Mouse (Mus musculus) neural tube, embryonic 13.5 days (tissue): ENCODE results near the gene Rxfp2. TPM values are rescaled to one million over a fixed set of nuclear protein-coding genes. Genes with fewer than 3 reads are reported as not detected.

Experiments
- ATAC-seq: fragments of 200-750 bp; cut with Nextera tagmentation; 2 replicates; pipeline ENCODE4 v1.8.0; 2017; ENCODE audit warnings: low read depth, mild to moderate bottlenecking, moderate TSS enrichment, moderate library complexity
- H3K27ac ChIP-seq: fragments of 300-500 bp; sonication (generic); replicated peaks from 2 replicates; pipeline ENCODE4 v1.5.1; 2015; ENCODE audit warnings: moderate library complexity, mild to moderate bottlenecking, inconsistent platforms
- H3K27me3 ChIP-seq: fragments of 300-500 bp; sonication (generic); 2 replicates; pipeline ENCODE4 v1.6.1; 2015; ENCODE audit warnings: mild to moderate bottlenecking, inconsistent platforms
- H3K36me3 ChIP-seq: fragments of 300-500 bp; sonication (generic); 2 replicates; pipeline ENCODE4 v1.6.1; 2015; ENCODE audit warnings: mild to moderate bottlenecking, inconsistent platforms
- H3K4me1 ChIP-seq: fragments of 300-500 bp; sonication (generic); replicated peaks from 2 replicates; pipeline ENCODE4 v1.6.1; 2015; ENCODE audit warnings: inconsistent platforms
- H3K4me2 ChIP-seq: fragments of 300-500 bp; sonication (generic); 2 replicates; pipeline ENCODE4 v1.6.1; 2015; ENCODE audit warnings: inconsistent platforms, mild to moderate bottlenecking, moderate library complexity
- H3K4me3 ChIP-seq: fragments of 300-500 bp; sonication (generic); 2 replicates; pipeline ENCODE4 v1.5.1; 2015; ENCODE audit warnings: mild to moderate bottlenecking, inconsistent platforms
- H3K9ac ChIP-seq: fragments of 300-500 bp; sonication (generic); 2 replicates; pipeline ENCODE4 v1.6.1; 2015; ENCODE audit warnings: moderate library complexity, mild to moderate bottlenecking, inconsistent platforms
- H3K9me3 ChIP-seq: fragments of 300-500 bp; sonication (generic); 2 replicates; pipeline ENCODE4 v1.6.1; 2016; ENCODE audit warnings: inconsistent platforms
- WGBS: fragments of 180-500 bp; shearing (Covaris S2); methylation state at CpG from one replicate; pipeline ENCODE4 v1.1.7; 2015; 5-methylcytosine and 5-hydroxymethylcytosine counted together
- polyA plus RNA-seq: library from polyadenylated mRNA; unstranded; fragments of >200 nt; fragmentation: Nextera tagmentation; extraction: Ambion mirVana; gene quantifications from 2 replicates; pipeline ENCODE4 v1.2.1, GENCODE M21; 2015

The Rxfp2 gene
- polyA plus RNA-seq, 1 experiment from 2014 or later: 0.64 TPM

DNA sequence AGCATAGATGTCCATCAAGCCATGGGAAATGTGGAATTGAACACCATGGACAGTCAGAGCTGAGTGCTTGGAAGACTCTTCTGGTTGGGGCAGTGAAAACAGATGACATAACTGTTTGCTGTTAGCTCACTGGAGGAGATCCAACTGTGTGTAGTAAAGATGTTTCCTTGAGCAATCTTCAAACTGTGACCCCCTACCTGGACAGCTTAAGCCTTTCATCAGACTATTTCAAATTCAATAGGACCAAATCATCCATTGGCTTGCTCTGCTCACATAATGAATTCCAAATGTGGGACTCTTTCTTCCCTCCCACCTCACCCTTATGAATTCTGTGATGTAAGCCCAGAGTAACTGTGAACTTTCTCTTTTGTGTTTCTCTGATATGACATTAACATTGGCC, 53.3 kb downstream of the Rxfp2 start:
- Histone ChIP-seq H3K9me3 (no peaks in the 10 kb centered on the region), H3K27me3 (no peaks in the 10 kb centered on the region), H3K36me3 (no peaks in the 10 kb centered on the region), H3K27ac (no peak overlapping the region), H3K4me1 (peaks cover 4% of the 10 kb centered on the region; the same call in 1 of the 2 replicates), H3K4me2 (no peak overlapping the region), H3K4me3 (no peak overlapping the region), H3K9ac (no peak overlapping the region)
- no peak for ATAC-seq

DNA sequence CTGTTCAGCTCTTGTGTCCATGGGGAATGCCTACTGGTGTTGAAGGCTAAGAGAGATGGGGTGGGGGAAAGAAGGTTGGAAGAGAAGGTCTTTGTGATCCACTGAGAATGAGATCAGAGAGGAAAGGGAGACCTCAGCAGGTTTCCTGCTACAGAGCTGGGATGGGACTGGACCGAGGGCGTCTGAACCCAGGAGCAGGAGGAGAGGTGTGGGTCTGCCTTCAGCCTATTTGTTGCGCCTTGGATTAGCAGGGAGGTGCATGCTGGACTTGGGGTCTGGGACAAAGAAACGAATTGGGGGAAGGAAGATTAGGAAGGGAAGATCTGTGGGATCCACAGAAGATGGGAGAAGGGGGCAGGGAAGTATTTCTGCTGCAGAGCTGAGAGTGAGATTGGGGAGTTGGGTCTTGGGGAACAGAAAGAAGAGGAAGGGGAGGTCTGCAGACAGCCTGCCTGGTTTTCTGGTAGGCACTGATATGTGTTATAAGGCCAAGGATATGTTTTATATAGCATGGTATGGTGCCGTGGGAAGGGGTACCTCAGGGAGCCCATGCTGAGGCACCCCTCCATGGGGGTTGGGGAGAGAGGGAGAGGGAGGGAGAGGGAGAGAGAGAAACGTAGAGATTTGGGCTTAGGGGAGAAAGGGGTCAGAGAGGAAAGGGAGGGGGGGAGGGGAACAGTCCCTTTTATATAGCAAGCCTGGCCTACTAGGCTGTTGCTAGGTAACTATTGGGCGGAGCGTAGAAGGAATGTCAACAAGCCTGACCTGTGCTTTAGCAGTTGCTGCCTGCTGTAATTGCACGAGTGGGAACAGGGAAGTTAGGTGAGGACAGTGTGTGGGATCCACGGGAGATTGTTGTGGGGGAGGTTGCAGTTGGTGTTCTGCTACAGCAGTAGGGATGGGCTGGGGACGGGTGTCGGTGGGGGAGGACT, 61.7 kb downstream of the Rxfp2 start:
- H3K4me3 ChIP-seq: no peak overlapping the region
- no peaks in the 10 kb centered on the region for H3K27me3 ChIP-seq
- H3K9me3 ChIP-seq: no peaks in the 10 kb centered on the region
- H3K4me2 ChIP-seq: peak overlapping the region; percentile 31
- peak; percentile 79 for ATAC-seq
- H3K4me1 ChIP-seq: peaks cover 14% of the 10 kb centered on the region
- H3K27ac ChIP-seq: no peak overlapping the region
- H3K36me3 ChIP-seq: no peaks in the 10 kb centered on the region
- H3K9ac ChIP-seq: no peak overlapping the region
- 20% methylated on average over 12 of the region's 12 CpGs for WGBS

DNA sequence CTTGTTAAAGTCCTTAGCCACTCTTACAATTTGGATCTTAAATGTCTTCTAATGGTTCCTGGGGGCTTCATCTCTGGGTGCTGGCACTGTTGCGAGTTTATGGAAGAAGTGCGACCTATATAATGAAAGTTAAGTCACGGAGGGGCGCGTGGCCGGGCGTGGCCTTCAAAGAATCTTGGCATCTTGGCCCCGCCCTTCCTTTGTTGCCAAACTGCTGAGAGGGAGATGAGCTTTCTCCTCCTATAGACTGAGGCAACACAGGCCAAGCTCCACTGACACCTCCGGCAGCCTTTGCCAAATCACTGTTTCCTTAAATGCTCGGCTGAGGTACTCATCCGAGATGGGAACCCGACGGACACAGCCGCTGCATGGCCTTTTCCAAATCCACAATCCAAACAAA, 64.2 kb downstream of the Rxfp2 start:
- Histone ChIP-seq H3K4me3 (no peak overlapping the region), H3K27ac (no peak overlapping the region), H3K9ac (no peak overlapping the region), H3K4me1 (peaks cover 14% of the 10 kb centered on the region), H3K4me2 (no peak overlapping the region), H3K27me3 (no peaks in the 10 kb centered on the region), H3K36me3 (no peaks in the 10 kb centered on the region), H3K9me3 (no peaks in the 10 kb centered on the region)
- WGBS: 86% methylated on average over 14 of the region's 14 CpGs
- no peak for ATAC-seq

- Histone ChIP-seq H3K27ac (no peak overlapping the region), H3K4me2 (no peak overlapping the region), H3K4me1 (peaks cover 14% of the 10 kb centered on the region), H3K9me3 (no peaks in the 10 kb centered on the region), H3K27me3 (no peaks in the 10 kb centered on the region), H3K4me3 (no peak overlapping the region), H3K36me3 (no peaks in the 10 kb centered on the region), H3K9ac (no peak overlapping the region)
- ATAC-seq: no peak
- 64% methylated on average over 5 of the region's 5 CpGs for WGBS
Measured at GRCm38 (mm10) chr5:150083190-150083589, 64.7 kb downstream of the Rxfp2 start.

DNA sequence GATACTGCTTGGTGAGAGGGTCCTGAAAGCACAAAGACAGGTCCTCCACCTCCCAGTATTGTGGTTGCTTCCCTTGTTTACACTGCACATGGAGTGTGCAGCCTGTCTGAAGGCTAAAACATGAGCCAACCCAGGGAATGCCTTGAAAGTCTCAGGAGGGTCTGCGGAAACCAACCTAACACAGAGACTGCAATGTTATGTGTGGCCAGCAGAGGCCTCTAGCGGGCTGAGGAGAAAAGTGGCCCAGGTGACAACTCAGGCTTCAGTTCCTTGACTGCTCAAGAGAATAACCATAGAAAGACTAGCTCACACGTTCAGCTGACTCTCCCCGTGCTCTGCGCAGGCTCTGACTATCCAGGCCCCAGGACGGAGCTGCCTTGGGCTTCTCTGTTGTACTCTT, 79.1 kb downstream of the Rxfp2 start:
- H3K27ac ChIP-seq: no peak overlapping the region
- H3K36me3 ChIP-seq: no peaks in the 10 kb centered on the region
- 6% methylated on average over 6 of the region's 6 CpGs for WGBS
- ATAC-seq: peak; percentile 84
- no peak overlapping the region for H3K9ac ChIP-seq
- no peaks in the 10 kb centered on the region for H3K27me3 ChIP-seq
- 0 out of 2 replicates have a peak overlapping the region, but pooled peaks have one; percentile 5 for H3K4me2 ChIP-seq
- no peaks in the 10 kb centered on the region for H3K9me3 ChIP-seq
- H3K4me1 ChIP-seq: no peaks in the 10 kb centered on the region
- no peak overlapping the region for H3K4me3 ChIP-seq

- H3K4me2 ChIP-seq: no peak overlapping the region
- no peaks in the 10 kb centered on the region for H3K27me3 ChIP-seq
- no peak for ATAC-seq
- no peak overlapping the region for H3K4me3 ChIP-seq
- no peak overlapping the region for H3K9ac ChIP-seq
- no peaks in the 10 kb centered on the region for H3K36me3 ChIP-seq
- no peaks in the 10 kb centered on the region for H3K9me3 ChIP-seq
- no peak overlapping the region for H3K27ac ChIP-seq
- no peaks in the 10 kb centered on the region for H3K4me1 ChIP-seq
- 95% methylated on average over 12 of the region's 12 CpGs for WGBS
Measured at GRCm38 (mm10) chr5:150098754-150099153, 80.3 kb downstream of the Rxfp2 start.

- H3K4me2 ChIP-seq: no peak overlapping the region
- H3K27me3 ChIP-seq: no peaks in the 10 kb centered on the region
- H3K4me3 ChIP-seq: no peak overlapping the region
- WGBS: 89% methylated on average over 11 of the region's 11 CpGs
- no peaks in the 10 kb centered on the region for H3K9me3 ChIP-seq
- no peaks in the 10 kb centered on the region for H3K4me1 ChIP-seq
- no peak overlapping the region for H3K27ac ChIP-seq
- no peak overlapping the region for H3K9ac ChIP-seq
- no peaks in the 10 kb centered on the region for H3K36me3 ChIP-seq
- ATAC-seq: no peak
Measured at GRCm38 (mm10) chr5:150101789-150102188, 83.3 kb downstream of the Rxfp2 start.

- no peak for ATAC-seq
- WGBS: 85% methylated on average over 7 of the region's 7 CpGs
- Histone ChIP-seq H3K9ac (no peak overlapping the region), H3K4me2 (no peak overlapping the region), H3K27me3 (no peaks in the 10 kb centered on the region), H3K4me3 (no peak overlapping the region), H3K36me3 (no peaks in the 10 kb centered on the region), H3K27ac (no peak overlapping the region), H3K9me3 (0 out of 2 replicates have a peak, but pooled peaks cover 4% of the 10 kb centered on the region), H3K4me1 (no peaks in the 10 kb centered on the region)
Measured at GRCm38 (mm10) chr5:150106358-150106757, 87.9 kb downstream of the Rxfp2 start.

DNA sequence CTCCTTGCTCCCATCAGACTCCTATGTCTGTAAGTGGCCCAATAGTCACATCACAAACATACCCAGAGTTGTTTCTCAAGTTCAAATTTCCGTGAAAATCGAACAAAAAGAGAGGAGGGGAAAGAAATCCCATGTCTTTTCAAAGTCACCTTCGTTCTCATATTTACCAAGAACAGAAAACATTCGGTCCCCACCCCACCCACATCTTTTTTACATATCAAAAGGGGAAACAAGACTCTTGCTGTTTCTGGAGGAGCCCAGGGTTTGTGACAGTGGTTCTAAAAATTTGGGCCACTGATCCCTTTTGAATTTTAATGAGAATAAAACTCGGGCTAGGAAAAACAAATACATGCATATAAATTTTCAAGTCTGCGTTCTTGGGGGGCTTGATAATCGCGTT, 92.8 kb downstream of the Rxfp2 start:
- Histone ChIP-seq H3K4me1 (peaks cover 17% of the 10 kb centered on the region), H3K9me3 (0 out of 2 replicates have a peak, but pooled peaks cover 4% of the 10 kb centered on the region), H3K27ac (no peak overlapping the region), H3K27me3 (no peaks in the 10 kb centered on the region), H3K4me3 (no peak overlapping the region), H3K36me3 (no peaks in the 10 kb centered on the region), H3K4me2 (no peak overlapping the region), H3K9ac (no peak overlapping the region)
- no peak for ATAC-seq
- WGBS: 42% methylated on average over 8 of the region's 8 CpGs

DNA sequence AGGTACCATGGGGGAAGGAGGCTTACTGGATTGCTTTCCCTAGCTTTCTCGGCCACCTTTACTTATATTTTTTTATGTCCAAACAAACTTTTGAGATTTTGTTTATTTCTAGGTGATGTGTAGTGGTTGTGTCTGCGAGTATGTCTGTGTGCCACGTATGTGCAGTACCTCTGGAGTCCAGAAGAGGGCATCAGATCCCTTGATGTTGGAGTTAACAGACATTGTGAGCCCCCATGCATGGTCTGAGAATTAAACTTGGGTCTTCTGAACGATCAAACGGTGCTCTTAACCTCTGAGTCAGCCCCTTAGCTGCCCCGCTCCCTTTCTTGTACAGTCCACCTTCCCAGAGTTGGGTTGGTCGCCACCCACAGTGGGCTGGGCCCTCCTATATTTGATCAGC, 95.5 kb downstream of the Rxfp2 start:
- H3K4me3 ChIP-seq: no peak overlapping the region
- no peak overlapping the region for H3K4me2 ChIP-seq
- WGBS: 79% methylated on average over 7 of the region's 7 CpGs
- H3K9ac ChIP-seq: no peak overlapping the region
- H3K36me3 ChIP-seq: no peaks in the 10 kb centered on the region
- ATAC-seq: no peak
- H3K4me1 ChIP-seq: peaks cover 25% of the 10 kb centered on the region
- no peak overlapping the region for H3K27ac ChIP-seq
- no peaks in the 10 kb centered on the region for H3K27me3 ChIP-seq
- H3K9me3 ChIP-seq: 0 out of 2 replicates have a peak, but pooled peaks cover 4% of the 10 kb centered on the region

- Histone ChIP-seq H3K4me3 (no peak overlapping the region), H3K9ac (no peak overlapping the region), H3K36me3 (no peaks in the 10 kb centered on the region), H3K4me2 (no peak overlapping the region), H3K9me3 (0 out of 2 replicates have a peak, but pooled peaks cover under 1% of the 10 kb centered on the region), H3K27ac (no peak overlapping the region), H3K4me1 (peaks cover 29% of the 10 kb centered on the region), H3K27me3 (no peaks in the 10 kb centered on the region)
- WGBS: 89% methylated on average over 4 of the region's 4 CpGs
- ATAC-seq: no peak
Measured at GRCm38 (mm10) chr5:150114778-150115177, 96.3 kb downstream of the Rxfp2 start.

GRCm38 (mm10) chr5:150115271-150116092, 97.0 kb downstream of the Rxfp2 start:
- H3K27me3 ChIP-seq: no peaks in the 10 kb centered on the region
- 42% methylated on average over 16 of the region's 16 CpGs for WGBS
- H3K9ac ChIP-seq: no peak overlapping the region
- peak; percentile 44 for ATAC-seq
- no peaks in the 10 kb centered on the region for H3K36me3 ChIP-seq
- H3K4me3 ChIP-seq: no peak overlapping the region
- H3K4me2 ChIP-seq: peak overlapping the region; percentile 30
- peak overlapping the region; percentile 34 for H3K27ac ChIP-seq
- H3K9me3 ChIP-seq: no peaks in the 10 kb centered on the region
- peaks cover 29% of the 10 kb centered on the region for H3K4me1 ChIP-seq
